Mouse (Mus musculus) ES-E14 (cell line): ENCODE data around the gene Nr5a2.

Experiments used
- MAFK ChIP-seq: IDR thresholded peaks from 2 replicates; pipeline ENCODE4 v1.6.1; 2014; ENCODE audit warnings: mild to moderate bottlenecking, low read depth, low read length, inconsistent platforms; ENCODE audit not compliant: insufficient read depth
- ZC3H11A ChIP-seq: IDR thresholded peaks from 2 replicates; pipeline ENCODE4 v1.6.1; 2012; ENCODE audit warnings: low read depth, mild to moderate bottlenecking, inconsistent platforms, low read length, borderline replicate concordance
- ZNF384 ChIP-seq: IDR thresholded peaks from 2 replicates; pipeline ENCODE4 v1.6.1; 2012; ENCODE audit warnings: low read depth, low read length, inconsistent platforms

GRCm38 (mm10) chr1:136911996-136912395 lies 48.3 kb downstream of the Nr5a2 start:
- TF ChIP-seq MAFK (no peak), ZNF384 (no peak), ZC3H11A (no peak)
